Mouse (Mus musculus) embryonic facial prominence, embryonic 10.5 days (tissue): ENCODE measurements around the gene Lmnb2. TPM values are rescaled to one million over a fixed set of nuclear protein-coding genes. Genes with fewer than 3 reads are reported as not detected.
A peak's percentile ranks its signal among the peaks of the same experiment; 100 is the strongest.

ENCODE experiments used
- DNase-seq: peaks from one replicate; pipeline ENCODE4 v3.0.0-alpha.2; 2017; ENCODE audit warnings: low spot score
- H3K27ac ChIP-seq: fragments of 300-500 bp; sonication (generic); replicated peaks from 2 replicates; pipeline ENCODE4 v1.5.1; 2016; ENCODE audit warnings: mild to moderate bottlenecking
- H3K27me3 ChIP-seq: fragments of 300-500 bp; sonication (generic); replicated peaks from 2 replicates; pipeline ENCODE4 v1.6.1; 2016; ENCODE audit warnings: low read depth, mild to moderate bottlenecking; ENCODE audit not compliant: poor library complexity, severe bottlenecking
- H3K36me3 ChIP-seq: fragments of 300-500 bp; sonication (generic); replicated peaks from 2 replicates; pipeline ENCODE4 v1.6.1; 2016; ENCODE audit warnings: mild to moderate bottlenecking, moderate library complexity
- H3K4me1 ChIP-seq: fragments of 300-500 bp; sonication (generic); 2 replicates; pipeline ENCODE4 v1.6.1; 2016
- H3K4me3 ChIP-seq: fragments of 300-500 bp; sonication (generic); 2 replicates; pipeline ENCODE4 v1.5.1; 2016; ENCODE audit warnings: mild to moderate bottlenecking, moderate library complexity
- H3K9me3 ChIP-seq: fragments of 300-500 bp; sonication (generic); 2 replicates; pipeline ENCODE4 v1.6.1; 2016; ENCODE audit warnings: mild to moderate bottlenecking
- WGBS: fragments of 180-500 bp; shearing (Covaris S2); methylation state at CpG from one replicate; pipeline ENCODE4 v1.1.7; 2016; 5-methylcytosine and 5-hydroxymethylcytosine counted together
- polyA plus RNA-seq: library from polyadenylated mRNA; unstranded; fragments of >200 nt; fragmentation: Nextera tagmentation; extraction: Ambion mirVana; gene quantifications from 2 replicates; pipeline ENCODE4 v1.2.1, GENCODE M21; 2016

Gene Lmnb2
- polyA plus RNA-seq, 1 experiment from 2014 or later: 83.1 TPM

DNA sequence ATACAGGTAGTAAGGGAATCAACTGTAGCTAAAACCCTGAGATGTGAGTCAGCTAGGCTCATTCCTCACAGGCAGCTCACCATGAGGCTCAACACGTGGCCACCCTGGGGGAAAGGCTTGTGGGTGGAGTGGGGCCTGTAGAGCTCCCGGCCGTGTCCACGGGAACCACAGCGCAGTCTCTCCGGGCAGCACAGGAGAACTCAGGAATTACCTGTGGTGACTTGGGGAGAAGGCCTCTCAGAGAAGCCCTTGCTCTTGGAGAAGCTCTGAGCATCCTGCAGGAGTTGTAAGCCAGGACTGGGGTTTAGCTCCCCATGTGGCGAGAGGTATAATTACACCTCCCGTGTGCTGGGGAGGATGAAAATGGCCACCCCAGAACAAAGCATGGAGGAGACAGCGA lies 37.5 kb upstream of the Lmnb2 start:
- H3K27me3 ChIP-seq: no peaks in the 10 kb centered on the region
- no peaks in the 10 kb centered on the region for H3K9me3 ChIP-seq
- DNase-seq: peak; percentile 74
- 28% methylated on average over 9 of the region's 9 CpGs for WGBS
- H3K27ac ChIP-seq: peak overlapping the region; percentile 82
- no peak overlapping the region for H3K4me3 ChIP-seq
- H3K36me3 ChIP-seq: no peaks in the 10 kb centered on the region
- peaks cover 25% of the 10 kb centered on the region for H3K4me1 ChIP-seq

DNA sequence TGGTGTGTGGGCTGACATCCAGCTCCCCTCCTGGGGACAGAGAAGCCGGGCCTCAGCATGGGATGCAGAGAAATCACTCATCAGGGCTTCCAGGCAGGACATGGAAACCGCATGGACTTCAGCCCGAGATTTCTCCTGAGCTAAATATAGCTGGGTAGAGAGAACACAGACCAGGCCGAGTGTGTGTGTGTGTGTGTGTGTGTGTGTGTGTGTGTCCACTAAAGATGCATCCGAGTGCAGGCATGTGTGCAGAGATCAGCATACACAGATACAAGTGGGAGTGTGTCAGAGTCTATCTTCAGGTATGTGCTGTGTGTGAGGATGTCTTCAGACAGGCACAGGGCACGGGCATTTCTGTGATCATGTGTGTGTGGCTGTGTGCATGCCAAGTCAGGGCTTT lies 36.8 kb upstream of the Lmnb2 start:
- no peak overlapping the region for H3K4me3 ChIP-seq
- no peak overlapping the region for H3K27ac ChIP-seq
- 0 out of 2 replicates have a peak, but pooled peaks cover 5% of the 10 kb centered on the region for H3K27me3 ChIP-seq
- H3K36me3 ChIP-seq: no peaks in the 10 kb centered on the region
- 81% methylated on average over 6 of the region's 6 CpGs for WGBS
- no peaks in the 10 kb centered on the region for H3K9me3 ChIP-seq
- DNase-seq: no peak
- H3K4me1 ChIP-seq: peaks cover 27% of the 10 kb centered on the region

DNA sequence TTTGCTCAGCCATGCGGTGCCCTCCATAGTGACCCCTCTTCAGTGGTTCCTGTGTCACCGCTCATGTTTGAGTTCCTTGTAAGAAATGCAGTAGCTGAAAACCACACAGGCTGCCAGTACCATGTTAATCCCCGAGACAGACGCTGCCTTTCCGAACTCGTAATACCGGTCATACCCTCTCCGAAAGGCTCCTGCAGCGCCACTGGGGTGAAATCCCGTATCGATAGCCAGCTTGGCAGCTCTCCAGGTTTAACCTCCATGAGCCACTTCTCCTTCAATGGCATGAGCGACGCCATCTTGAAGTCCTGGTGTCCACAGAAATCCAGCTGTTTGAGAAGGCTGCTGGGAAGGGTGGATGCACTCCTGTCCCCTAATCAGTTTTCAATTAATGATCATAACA lies 36.4 kb upstream of the Lmnb2 start:
- H3K27ac ChIP-seq: no peak overlapping the region
- no peaks in the 10 kb centered on the region for H3K9me3 ChIP-seq
- no peak overlapping the region for H3K4me3 ChIP-seq
- peaks cover 10% of the 10 kb centered on the region; the same call in 1 of the 2 replicates for H3K27me3 ChIP-seq
- DNase-seq: no peak
- H3K36me3 ChIP-seq: no peaks in the 10 kb centered on the region
- WGBS: 82% methylated on average over 13 of the region's 13 CpGs
- H3K4me1 ChIP-seq: peaks cover 27% of the 10 kb centered on the region

DNA sequence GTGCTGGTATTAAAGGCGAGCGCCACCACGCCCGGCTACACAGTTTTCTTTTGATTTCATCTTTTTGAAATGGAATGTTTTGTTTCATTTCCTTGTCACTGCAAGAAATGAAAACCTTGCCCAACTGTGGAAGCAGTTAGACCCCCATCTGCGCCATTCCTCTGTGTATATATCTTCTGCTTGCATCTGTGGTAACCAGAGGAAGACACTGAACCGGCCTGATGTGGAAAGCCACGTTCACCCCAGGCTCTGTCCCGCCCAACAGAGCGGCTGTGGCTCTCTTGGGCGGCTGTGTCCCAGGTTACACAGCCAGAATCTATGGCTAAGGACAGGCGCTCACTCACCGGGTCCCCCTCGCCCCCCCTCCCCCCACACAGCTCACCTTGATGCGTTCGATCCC lies 34.4 kb upstream of the Lmnb2 start:
- WGBS: 75% methylated on average over 15 of the region's 15 CpGs
- Histone ChIP-seq H3K36me3 (no peaks in the 10 kb centered on the region), H3K4me3 (no peak overlapping the region), H3K27ac (no peak overlapping the region), H3K4me1 (peaks cover 41% of the 10 kb centered on the region), H3K27me3 (peaks cover 10% of the 10 kb centered on the region; the same call in 1 of the 2 replicates), H3K9me3 (no peaks in the 10 kb centered on the region)
- DNase-seq: no peak

DNA sequence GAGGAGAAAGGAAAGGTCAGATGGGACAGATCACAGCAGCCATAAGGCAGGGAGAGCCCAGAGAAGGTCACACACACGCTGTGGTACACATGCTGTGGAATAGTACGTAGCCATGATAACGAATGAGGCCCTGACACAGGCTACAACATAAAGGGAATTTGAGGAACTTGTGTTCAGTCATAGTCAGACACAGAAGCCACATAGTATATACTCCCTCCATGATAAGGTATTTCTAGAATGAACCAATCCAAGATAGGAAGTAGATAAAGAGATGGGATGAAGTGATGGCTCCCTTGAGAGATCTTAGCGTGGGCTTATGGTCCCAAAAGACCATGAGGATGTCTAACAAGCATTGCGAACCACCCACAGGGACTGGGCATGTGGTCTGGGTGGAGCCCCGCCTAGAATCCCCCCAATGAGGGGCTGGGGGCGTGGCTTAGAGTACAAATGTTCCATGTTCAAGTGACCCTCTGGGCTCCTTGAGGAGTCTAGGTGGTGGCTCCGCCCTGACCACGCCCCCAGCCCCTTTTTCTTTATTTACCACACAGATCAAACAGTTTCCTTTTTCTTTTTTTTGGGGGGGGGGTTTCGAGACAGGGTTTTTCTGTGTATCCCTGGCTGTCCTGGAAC lies 33.8 kb upstream of the Lmnb2 start:
- Histone ChIP-seq H3K9me3 (no peaks in the 10 kb centered on the region), H3K27ac (no peak overlapping the region), H3K4me1 (peaks cover 47% of the 10 kb centered on the region), H3K36me3 (no peaks in the 10 kb centered on the region), H3K4me3 (no peak overlapping the region), H3K27me3 (peaks cover 10% of the 10 kb centered on the region; the same call in 1 of the 2 replicates)
- 76% methylated on average over 10 of the region's 10 CpGs for WGBS
- DNase-seq: no peak

DNA sequence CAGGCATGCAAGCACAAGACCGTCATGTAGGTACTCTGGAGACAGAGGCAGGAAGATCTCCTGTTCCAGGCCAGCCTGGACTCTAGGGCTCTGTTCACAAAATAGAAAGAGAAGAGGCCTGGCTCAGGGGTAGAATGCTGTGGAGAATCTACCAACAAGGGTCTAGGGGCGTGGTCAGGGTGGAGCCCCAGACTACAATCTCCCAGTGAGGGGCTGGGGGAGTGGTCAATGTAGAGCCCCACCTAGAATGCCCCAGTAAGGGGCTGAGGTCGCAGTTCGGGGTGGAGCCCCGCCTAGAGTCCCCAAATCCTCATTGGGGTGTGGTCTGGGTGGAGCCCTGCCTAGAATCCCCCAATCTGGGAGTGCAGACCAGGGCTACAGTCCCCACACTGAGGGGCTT lies 32.3 kb upstream of the Lmnb2 start:
- DNase-seq: no peak
- no peak overlapping the region for H3K4me3 ChIP-seq
- peaks cover 10% of the 10 kb centered on the region; the same call in 1 of the 2 replicates for H3K27me3 ChIP-seq
- 28% methylated on average over 5 of the region's 5 CpGs for WGBS
- no peaks in the 10 kb centered on the region for H3K9me3 ChIP-seq
- H3K4me1 ChIP-seq: peaks cover 43% of the 10 kb centered on the region
- H3K36me3 ChIP-seq: no peaks in the 10 kb centered on the region
- no peak overlapping the region for H3K27ac ChIP-seq

DNA sequence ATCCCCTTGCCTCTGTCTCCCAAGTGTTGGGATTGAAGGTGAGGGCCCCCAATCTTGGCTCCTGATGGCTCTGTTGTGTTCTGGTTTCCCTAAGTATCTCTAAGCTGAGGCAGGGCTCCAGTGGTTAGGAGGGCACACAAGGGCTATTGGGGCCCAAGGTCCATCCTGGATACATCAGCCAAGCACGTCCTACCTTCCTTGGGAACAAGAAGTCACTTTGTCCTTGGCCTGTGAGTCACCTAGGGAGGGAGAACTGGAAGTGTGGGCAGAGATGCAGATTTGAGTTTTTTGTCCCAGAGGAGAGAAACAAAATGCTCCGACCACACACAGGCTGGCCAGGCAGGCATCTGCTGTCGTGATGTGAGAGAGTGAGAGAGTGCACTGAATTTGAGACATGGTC lies 31.0 kb upstream of the Lmnb2 start:
- WGBS: 77% methylated on average over 3 of the region's 3 CpGs
- Histone ChIP-seq H3K4me1 (peaks cover 34% of the 10 kb centered on the region), H3K4me3 (no peak overlapping the region), H3K27me3 (peaks cover 10% of the 10 kb centered on the region; the same call in 1 of the 2 replicates), H3K36me3 (no peaks in the 10 kb centered on the region), H3K27ac (0 out of 2 replicates have a peak overlapping the region, but pooled peaks have one; percentile 20), H3K9me3 (no peaks in the 10 kb centered on the region)
- no peak for DNase-seq

DNA sequence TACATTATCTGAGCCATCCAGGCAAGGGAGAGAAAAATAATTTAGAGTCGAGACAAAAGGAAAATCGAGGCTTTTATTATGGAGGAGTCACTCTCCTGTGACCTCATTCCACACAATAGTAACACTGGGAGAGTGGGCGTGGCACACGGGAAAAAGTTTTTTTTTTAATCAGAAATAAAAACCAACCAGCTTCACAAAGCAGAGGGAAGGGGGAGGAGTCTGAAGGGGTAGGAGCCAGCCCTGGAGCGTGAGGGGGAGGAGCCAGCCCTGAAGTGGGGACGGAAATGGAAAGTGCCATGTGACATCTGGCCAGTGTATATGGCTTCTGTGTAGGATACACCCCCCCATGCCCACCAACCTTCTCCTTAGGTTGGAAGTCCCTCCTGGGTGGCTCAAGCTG lies 30.5 kb upstream of the Lmnb2 start:
- Histone ChIP-seq H3K4me3 (no peak overlapping the region), H3K27ac (no peak overlapping the region), H3K27me3 (peaks cover 10% of the 10 kb centered on the region; the same call in 1 of the 2 replicates), H3K9me3 (no peaks in the 10 kb centered on the region), H3K36me3 (no peaks in the 10 kb centered on the region), H3K4me1 (peaks cover 38% of the 10 kb centered on the region)
- WGBS: 47% methylated on average over 6 of the region's 6 CpGs
- DNase-seq: no peak

DNA sequence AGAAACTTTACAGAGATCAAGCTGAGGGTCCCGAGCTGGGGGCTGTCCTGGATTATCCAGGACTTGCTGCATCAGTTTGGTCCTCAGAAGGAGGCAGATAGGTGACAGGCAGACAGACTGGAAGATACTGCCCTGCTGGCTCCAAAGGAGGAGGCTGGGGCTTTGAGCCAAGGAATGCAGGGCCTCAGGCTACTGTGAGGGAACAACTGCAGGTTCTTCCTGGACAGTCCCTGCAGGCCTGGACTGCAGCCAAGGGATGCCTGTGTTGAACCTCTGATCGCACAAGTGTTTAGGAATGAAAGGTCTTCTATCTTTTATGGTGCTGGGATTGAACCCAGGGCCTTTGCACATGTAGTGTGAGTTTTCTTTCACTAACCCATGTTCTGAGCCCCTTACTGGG lies 29.8 kb upstream of the Lmnb2 start:
- Histone ChIP-seq H3K4me3 (no peak overlapping the region), H3K9me3 (no peaks in the 10 kb centered on the region), H3K27me3 (peaks cover 10% of the 10 kb centered on the region; the same call in 1 of the 2 replicates), H3K27ac (0 out of 2 replicates have a peak overlapping the region, but pooled peaks have one; percentile 35), H3K36me3 (no peaks in the 10 kb centered on the region), H3K4me1 (peaks cover 44% of the 10 kb centered on the region)
- WGBS: 67% methylated on average over 2 of the region's 2 CpGs
- DNase-seq: no peak

DNA sequence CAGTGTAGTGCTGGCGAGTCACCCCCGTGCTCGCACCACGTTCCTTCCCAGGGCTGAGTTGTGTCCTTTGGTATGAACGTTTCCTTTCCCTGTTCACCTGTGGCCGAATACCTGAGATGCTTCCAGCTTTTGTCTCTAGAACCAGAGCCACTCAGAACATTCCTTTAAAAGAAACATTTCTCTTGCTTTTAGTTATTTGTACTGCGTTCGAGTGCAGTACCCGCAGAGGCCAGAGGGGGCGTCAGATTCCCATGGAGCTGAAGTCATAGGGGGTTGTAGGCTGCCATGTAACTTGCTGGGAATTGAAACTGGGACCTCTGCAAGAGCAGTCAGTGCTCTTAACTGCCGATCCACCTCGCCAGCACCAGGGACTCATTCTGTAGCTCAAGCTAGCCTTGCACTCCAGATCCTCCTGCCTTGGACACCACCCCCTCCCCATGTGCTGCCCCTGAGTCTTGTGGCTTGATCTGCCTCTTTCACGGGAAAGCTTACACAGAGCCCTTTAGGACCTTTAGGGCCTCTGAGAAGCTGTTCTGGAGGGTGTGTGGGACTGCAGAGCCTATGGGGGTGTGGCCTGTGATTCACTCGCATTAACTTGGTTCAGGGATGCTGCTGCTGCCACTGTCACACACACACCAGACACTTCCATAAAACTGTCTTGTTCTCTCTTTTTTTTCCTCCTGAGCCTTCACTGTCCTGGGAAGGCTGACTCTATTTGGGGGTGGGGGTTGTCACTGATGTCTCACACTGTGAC lies 28.8 kb upstream of the Lmnb2 start:
- Histone ChIP-seq H3K36me3 (no peaks in the 10 kb centered on the region), H3K4me3 (no peak overlapping the region), H3K9me3 (no peaks in the 10 kb centered on the region), H3K4me1 (peaks cover 42% of the 10 kb centered on the region), H3K27me3 (peaks cover 10% of the 10 kb centered on the region; the same call in 1 of the 2 replicates), H3K27ac (no peak overlapping the region)
- 66% methylated on average over 14 of the region's 14 CpGs for WGBS
- DNase-seq: no peak

DNA sequence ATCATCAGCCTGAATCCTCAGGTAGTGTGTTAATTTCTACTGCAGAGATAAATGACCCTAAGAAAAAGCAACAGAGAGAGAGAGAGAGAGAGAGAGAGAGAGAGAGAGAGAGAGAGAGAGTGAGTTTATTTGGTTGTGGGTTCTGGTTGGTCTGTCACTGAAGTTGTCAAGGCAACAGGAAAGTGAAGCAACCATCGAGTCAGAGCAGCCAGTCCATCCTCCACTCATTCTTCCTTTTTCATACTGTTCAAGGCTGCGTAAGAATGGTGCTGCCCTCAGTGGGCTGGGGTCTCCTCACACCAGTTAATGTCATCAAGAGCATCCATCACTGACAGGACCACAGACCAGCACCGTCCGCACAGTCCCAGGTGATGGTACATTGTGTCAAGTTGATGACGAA lies 26.2 kb upstream of the Lmnb2 start:
- 93% methylated on average over 5 of the region's 5 CpGs for WGBS

DNA sequence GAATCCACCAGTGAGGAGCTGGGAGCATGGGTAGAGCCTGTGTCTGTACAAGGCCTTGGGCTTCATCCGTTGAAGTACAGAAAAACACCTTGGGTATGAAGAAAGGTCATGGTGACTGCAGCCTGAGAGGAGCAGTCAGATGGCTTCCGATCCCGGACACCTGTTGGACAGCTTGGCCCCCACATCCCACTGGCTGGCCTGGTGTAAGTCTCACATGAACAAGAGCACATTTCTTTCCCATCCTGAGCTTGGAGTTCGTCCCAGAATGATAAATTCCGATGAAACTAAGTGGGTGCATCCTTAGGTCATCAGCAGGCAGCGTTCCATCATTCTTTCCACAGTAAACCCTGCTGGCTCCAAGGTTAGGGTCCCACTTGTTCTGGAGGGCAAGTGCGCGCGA lies 25.7 kb upstream of the Lmnb2 start:
- Histone ChIP-seq H3K4me1 (peaks cover 59% of the 10 kb centered on the region), H3K36me3 (no peaks in the 10 kb centered on the region), H3K27ac (no peak overlapping the region), H3K9me3 (no peaks in the 10 kb centered on the region), H3K4me3 (no peak overlapping the region), H3K27me3 (peaks cover 21% of the 10 kb centered on the region)
- WGBS: 84% methylated on average over 9 of the region's 9 CpGs
- no peak for DNase-seq

More for the DNA sequence above, 26.2 kb upstream of the Lmnb2 start:
- DNase-seq: no peak
- H3K9me3 ChIP-seq: no peaks in the 10 kb centered on the region
- no peak overlapping the region for H3K4me3 ChIP-seq
- peaks cover 16% of the 10 kb centered on the region for H3K27me3 ChIP-seq
- peaks cover 59% of the 10 kb centered on the region for H3K4me1 ChIP-seq
- H3K27ac ChIP-seq: no peak overlapping the region
- no peaks in the 10 kb centered on the region for H3K36me3 ChIP-seq

DNA sequence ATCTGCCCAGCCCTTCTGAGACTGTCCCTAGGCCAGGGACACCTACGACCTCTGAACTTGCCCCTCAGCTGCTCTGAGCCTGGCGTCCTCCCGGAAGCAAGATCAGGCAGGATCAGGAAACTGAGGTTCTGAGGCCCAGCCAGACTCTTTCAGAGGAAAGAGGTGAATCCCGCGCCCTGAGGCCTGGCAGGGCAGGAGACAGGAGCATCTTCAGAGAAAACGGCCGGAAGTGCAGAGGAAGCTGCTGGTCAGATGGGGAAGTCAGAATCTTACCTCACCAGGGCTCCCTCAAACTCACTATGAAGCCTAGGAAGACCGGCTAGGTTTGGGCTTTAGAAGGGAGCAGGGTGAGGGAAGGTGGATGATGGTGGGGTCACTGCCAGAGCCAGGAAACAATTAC lies 24.9 kb upstream of the Lmnb2 start:
- Histone ChIP-seq H3K4me1 (peaks cover 61% of the 10 kb centered on the region), H3K27me3 (peaks cover 29% of the 10 kb centered on the region), H3K4me3 (no peak overlapping the region), H3K27ac (no peak overlapping the region; the same call in 1 of the 2 replicates), H3K9me3 (no peaks in the 10 kb centered on the region), H3K36me3 (no peaks in the 10 kb centered on the region)
- no peak for DNase-seq
- 46% methylated on average over 8 of the region's 8 CpGs for WGBS
